Mouse (Mus musculus) brain, embryonic 18.5 days (tissue): ENCODE measurements around the gene Slc25a17.

Source experiments
- DNase-seq: peaks from one replicate; pipeline ENCODE4 v3.0.0-alpha.2; 2012; ENCODE audit warnings: low read depth, low spot score

Slc25a17 gene

GRCm38 (mm10) chr15:81360345-81361021 is at the start of gene Slc25a17:
TSS of gene Slc25a17 (minus strand) at chr15:81360812.
- peak; percentile 88 for DNase-seq

- no peak for DNase-seq
Measured at GRCm38 (mm10) chr15:81408199-81408598, 47.6 kb upstream of the Slc25a17 start, which contains the start of gene Dnajb7. TSS of gene Dnajb7 (minus strand) at chr15:81408299.

DNA sequence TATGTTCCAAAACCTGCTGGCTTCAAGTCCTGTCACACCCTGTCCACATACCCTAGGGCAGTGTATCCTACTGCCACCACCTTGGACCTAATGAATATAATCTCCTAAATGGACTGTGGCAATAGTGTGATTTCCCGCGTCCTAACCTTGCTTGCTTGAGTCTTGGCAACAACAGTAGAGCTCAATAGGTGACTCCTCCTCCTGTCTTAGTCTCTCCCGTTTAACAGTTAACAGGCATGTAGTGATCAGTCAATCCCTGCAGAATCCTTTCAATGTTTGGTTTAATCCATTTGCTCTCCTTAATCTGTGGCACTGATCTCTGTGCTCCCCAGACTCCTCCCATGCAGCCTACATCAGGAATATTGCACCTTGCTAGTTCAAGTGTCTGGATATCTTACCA is 44.4 kb upstream of the Slc25a17 start:
- DNase-seq: no peak

GRCm38 (mm10) chr15:81399638-81400315 is 39.2 kb upstream of the Slc25a17 start, which contains the start of the genes St13 and Xpnpep3:
TSS of gene St13 (minus strand) at chr15:81400077.
TSS of gene Xpnpep3 (plus strand) at chr15:81400138.
- peak; percentile 89 for DNase-seq

- DNase-seq: peak; percentile 8
Measured at GRCm38 (mm10) chr15:81399297-81399637, 38.7 kb upstream of the Slc25a17 start.

GRCm38 (mm10) chr15:81398189-81398588 is 37.6 kb upstream of the Slc25a17 start:
- no peak for DNase-seq

DNA sequence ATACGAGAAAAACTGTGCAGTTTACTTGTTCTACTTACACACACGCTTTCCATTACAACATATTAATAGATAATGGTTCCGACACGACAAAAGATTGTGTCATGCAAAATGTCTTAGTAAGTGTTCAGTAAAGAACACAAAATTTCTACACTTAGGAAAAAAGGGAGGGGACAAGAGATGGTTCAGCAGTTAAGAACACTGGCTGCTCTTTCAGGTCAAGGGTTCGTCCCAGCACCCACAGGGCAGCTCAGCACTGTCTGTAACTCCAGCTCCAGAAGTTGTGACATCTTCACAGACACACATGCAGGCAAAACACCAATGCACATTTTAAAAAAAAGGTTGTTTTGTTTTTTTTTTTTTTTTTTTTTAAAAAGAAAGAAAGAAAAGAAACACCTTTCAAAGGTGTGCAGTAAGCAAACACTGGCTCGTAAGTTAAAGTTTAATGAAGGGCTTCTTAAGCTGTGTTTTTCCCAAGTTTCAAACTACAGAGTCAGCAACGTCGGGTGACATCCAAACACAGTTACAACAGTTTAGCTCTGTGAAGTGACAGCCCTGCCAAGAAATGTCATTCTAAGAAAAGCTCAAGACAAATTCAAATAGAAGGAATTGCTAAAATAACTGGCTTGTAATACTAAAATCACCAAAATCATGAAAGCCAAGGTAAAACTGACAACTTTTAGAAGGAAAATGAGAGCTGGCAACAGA is 33.8 kb upstream of the Slc25a17 start:
- no peak for DNase-seq

DNA sequence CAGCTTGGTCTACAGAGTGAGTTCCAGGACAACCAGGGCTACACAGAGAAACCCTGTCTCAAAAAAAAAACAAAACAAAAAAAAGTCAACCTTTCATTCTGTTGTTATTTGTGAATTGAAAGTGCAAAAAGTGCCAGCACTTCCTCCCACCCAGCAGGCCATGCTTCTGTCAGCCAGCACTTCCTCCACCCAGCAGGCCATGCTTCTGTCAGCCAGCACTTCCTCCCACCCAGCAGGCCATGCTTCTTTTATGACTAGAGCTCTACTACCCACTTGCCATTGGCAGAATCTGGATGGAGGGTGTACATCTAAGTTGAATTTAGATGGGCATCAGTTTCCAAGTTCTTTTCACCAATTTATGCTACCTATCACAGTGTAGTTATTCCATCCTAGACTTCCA is 32.4 kb upstream of the Slc25a17 start:
- DNase-seq: no peak

- no peak for DNase-seq
Measured at GRCm38 (mm10) chr15:81386327-81386726, 25.7 kb upstream of the Slc25a17 start.

GRCm38 (mm10) chr15:81378845-81379244 is 18.2 kb upstream of the Slc25a17 start:
- DNase-seq: no peak

DNA sequence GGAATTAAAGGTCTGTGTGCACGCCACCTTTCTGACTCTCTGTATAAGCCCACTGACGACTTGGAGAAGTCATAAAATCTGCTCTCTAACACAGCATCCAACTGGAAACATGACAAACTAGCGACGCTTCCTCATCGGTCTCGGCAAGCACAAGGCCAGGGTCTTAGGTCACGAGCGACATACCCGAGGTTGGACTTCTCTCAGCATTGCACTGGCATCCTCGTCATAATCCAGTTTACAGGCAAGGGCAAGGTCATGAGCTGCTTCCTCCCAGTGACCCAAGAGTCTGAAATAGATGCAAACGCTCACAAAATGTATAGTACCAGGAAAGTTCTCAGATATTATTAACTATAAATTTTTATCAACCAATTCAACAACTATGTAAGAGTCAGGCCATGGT is 14.0 kb upstream of the Slc25a17 start:
- no peak for DNase-seq

DNA sequence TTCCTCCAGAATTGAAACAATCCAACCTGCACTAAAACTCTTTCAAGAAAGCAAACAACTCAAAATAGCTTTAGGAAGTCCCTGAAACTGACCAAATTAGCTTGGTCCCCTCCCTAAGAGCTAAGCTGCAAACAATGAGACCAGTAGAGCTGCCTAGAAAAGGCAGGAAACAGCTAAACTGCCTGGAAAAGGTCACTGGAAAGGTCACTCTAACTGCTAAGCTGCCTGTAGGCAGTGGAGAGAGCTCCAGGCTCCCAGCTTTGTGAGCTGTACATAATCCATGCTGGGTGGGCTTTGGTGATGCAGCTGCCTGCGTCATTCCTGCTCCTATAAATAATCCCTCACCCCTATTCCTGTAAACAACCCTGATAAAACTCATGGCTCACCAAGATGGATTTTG is 9.7 kb upstream of the Slc25a17 start:
- no peak for DNase-seq

DNA sequence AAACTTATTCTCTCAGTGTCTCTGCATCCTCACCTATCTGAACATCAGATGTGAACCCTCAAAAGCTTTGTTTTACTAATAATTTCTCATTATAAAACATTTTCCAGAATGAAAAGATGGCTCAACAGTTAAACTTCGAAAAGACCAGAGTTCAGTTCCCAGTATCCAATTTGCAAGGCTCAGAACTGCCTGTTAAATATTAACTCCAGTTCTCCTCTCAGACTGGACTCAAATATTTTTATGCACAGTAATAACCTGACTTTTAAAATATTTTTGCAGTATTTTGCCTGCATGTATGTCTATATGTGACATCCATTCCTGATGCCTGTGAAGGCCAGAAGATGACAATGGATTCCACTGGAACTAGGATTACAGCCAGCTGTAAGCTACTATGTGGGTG is 8.0 kb upstream of the Slc25a17 start:
- DNase-seq: no peak

- DNase-seq: no peak
Measured at GRCm38 (mm10) chr15:81366241-81366640, 5.6 kb upstream of the Slc25a17 start.

DNA sequence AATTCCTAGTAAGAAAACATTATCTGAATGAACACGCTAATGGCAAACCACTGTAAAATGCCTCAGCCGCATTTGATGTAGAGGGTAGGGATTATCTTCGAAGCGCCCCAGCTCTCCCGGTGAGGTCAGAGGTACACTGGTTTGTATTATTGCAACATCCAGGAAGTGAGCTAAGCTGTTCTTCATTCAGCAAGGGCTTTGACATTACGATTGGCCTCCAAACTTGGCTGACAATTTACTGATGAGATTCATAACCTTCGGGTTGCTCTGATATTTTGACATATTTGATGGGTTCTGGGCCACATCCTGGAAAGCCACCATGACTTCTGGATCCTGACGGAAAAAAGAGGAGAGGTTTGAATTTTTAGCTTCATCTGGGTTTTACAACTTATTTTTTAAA is 4.6 kb upstream of the Slc25a17 start:
- no peak for DNase-seq

DNA sequence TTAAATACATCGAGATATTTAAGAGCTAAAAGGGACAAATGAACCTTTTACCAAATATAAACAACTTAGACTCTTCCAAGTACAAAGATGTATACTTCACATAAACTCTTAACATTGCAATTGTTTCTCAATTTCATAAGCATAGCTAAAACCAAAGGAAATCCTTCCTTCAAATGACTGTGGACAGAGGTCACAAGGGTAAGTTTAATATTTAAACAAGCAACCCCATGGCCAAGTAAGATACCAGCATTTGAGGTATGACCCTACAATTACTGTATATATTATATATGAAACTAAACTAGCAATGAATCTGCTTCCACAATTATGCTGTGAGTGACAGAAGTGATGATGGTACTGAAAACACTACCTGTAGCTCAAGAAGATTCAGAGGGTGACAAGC is 3.7 kb upstream of the Slc25a17 start:
- DNase-seq: no peak

DNA sequence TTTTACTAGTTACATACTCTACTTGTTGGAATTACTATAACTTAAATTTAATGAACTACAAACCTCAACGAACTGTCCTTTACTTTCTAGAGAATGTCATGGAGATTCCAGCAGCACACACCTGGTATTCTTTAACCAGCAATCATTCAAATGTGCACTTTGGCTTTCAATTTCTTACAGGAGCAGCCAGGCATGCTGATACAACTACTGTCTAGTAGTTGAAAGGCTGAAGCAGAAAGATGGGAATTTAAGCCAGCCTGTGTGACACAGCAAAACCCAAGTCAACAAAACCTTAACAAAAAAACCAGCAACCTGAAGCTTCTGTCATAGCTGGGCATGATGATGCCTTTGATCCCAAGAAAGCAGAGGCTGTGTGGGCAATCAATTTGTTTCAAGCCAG is 1.9 kb upstream of the Slc25a17 start:
- DNase-seq: no peak

- no peak for DNase-seq
Measured at GRCm38 (mm10) chr15:81361417-81362015, 904 bp upstream of the Slc25a17 start.

DNA sequence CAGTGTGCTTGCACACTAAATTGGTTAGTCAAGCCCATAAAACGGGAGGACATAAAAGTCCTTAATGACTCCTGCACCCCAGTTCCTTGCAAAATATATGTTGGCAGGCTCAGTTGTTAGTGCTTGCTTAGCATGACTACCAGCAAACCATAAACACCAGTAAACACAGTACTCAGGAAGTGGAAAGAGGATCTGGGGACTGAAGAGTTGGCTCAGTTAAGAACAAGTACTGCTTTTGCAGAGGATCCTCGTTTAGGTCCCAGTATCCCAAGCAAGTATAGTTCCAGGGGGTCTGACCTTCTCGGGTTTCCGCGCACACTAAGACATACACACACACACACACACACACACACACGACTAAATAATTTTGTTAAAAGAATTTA is 401 bp upstream of the Slc25a17 start:
- DNase-seq: no peak

GRCm38 (mm10) chr15:81359421-81359820 is 1.2 kb downstream of the Slc25a17 start:
- no peak for DNase-seq

- no peak for DNase-seq
Measured at GRCm38 (mm10) chr15:81358943-81359342, 1.7 kb downstream of the Slc25a17 start.

DNA sequence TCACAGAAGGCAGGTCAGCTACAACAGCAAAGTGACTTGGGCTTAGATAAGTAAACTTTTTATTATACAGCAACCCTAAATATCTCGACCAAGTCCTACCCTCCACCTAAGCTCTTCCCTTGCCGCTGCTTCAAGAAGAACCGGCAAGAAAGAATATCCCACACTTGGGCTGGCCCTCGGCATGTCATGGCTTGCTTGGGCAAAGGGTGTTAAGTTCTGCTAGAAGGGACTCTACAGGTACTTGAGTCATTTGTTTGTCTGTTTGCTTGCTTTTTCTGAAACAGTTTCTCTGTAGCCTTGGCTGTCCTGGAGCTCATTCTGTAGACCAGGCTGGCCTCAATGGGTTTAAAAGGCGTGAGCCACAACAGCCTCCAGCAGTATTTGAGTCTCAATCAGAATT is 3.7 kb downstream of the Slc25a17 start:
- no peak for DNase-seq
